Mouse (Mus musculus): ENCODE measurements around the gene Racgap1.

DNA sequence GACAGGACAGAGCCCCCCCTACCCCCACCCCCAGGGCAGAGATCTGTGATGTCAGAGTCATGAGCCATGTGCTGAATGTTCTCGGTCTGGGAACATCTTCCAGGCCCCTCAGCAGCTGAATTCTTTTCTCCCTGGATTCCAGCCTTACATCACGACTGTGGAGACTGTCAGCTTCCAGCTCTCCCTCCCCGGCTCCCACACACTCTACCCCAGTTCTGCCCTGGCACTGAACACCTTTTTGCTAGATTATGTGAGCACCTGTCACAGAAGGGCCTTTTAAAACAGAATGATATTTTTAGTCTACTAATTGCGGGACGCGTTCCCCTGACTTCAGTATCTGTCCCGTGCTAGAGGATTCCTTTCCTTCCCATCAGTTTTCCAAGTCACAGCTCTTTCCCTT, 39.9 kb downstream of the Racgap1 start:
- no peak for TF ChIP-seq POLR2A (IDR thresholded peaks at IDR 0.05; ENCODE audit: low read depth, low read length)
- no peak for TF ChIP-seq CTCF (conservative IDR thresholded peaks at IDR 0.05; ENCODE audit: insufficient read depth, insufficient read length, low read depth, low read length)
